Mouse (Mus musculus) megakaryocyte progenitor cell, adult 5-6 weeks (primary cell): ENCODE results near the gene Eif4g1. TPM values are rescaled to one million over a fixed set of nuclear protein-coding genes. Genes with fewer than 3 reads are reported as not detected.

ENCODE experiments used
- ATAC-seq: replicated peaks from 2 replicates; pipeline ENCODE4 v1.8.0; 2016; ENCODE audit warnings: mild to moderate bottlenecking, moderate TSS enrichment, inconsistent platforms; ENCODE audit not compliant: poor library complexity
- total RNA-seq, 2 experiments: library from RNA; stranded (forward) in 1 of 2; stranded (reverse) in 1 of 2; fragments of 157-497, 149-512 nt in 1 of 2; fragments of 200-1000 nt in 1 of 2; gene quantifications; 2 replicates each; pipeline versions ENCODE4 v1.2.3 to v1.2.4; 2015 to 2017

The Eif4g1 gene
- total RNA-seq, 2 experiments from 2014 or later, result 164 to 305 TPM

DNA sequence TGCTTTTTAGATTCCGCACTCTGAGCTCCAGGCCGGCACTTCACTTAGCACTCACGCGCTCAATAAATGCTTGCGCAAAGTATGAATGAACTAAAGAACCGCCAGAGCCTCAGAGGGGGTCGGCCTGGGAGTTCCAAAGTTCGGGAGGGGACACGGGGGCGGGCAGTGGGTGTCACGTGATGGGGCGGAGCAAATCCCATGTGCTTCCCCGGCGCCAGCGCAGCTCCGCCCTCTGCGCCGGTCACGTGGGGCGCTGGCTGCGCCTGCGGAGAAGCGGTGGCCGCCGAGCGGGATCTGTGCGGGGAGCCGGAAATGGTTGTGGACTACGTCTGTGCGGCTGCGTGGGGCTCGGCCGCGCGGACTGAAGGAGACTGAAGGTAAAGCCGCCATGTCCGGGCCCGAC is 4.4 kb downstream of the Eif4g1 start:
- peak; percentile 72 for ATAC-seq

DNA sequence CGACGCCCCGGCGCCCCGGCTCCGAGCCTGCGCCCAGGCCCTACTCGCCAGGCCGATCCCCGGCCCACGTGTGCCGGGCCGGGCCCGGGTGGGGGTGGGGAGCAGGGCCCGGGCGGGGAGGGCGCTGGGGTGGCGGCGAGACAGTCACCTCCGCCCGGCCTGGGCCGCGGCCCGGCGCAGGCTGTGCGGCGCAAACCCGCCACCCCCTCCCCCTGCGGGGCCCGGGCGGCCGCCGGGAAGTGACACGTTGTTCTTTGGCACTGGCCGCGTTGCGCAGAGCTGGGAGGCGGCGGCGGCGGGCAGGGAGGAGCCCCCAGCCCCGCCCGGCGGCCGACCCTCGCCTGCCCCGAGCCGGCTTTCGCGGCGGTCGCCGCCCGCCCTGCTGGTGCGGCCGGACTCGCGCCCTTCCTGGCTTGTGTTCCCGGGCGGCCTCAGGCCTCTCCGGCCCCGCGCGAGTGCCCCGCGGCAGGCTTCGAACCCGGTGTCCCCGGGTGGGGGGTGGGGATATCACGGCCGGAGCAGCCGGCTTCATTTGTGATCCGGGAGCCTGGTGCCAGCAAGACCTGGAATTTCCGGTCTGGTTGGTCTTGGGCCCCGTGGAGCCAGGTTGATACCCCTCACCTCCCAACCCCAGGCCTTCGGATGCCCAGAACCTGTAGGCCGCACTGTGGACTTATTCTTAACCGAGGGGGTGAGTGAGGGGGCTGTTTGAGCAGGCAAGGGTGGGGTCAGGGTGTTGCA is 5.0 kb downstream of the Eif4g1 start:
- ATAC-seq, result peak; percentile 12

DNA sequence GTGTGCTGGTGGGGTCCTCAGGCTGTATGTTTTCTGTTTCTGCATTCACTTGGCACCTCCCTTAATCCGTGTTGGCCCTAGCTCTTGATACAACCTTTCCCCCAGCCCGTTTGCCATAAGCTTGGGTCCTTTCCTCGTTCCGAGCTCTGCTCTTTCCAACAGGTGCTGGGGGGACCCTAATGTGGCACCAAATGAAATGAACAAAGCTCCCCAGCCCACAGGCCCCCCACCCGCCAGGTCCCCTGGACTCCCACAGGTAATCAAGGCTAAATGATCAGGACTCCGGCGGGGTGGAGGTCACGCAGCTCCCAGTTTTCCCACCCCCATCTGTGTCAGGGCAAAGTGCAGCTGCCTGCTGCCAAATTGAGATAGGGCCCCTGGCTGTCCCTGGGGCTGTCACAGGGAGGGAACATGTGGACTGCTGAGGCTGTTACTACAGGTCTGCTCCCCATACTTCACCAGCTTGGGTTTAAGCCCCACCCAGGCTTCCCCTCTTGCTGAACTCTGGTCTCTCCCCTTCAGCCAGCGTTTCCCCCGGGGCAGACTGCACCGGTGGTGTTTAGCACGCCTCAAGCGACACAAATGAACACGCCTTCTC is 5.7 kb downstream of the Eif4g1 start:
- ATAC-seq, result peak; percentile 49

DNA sequence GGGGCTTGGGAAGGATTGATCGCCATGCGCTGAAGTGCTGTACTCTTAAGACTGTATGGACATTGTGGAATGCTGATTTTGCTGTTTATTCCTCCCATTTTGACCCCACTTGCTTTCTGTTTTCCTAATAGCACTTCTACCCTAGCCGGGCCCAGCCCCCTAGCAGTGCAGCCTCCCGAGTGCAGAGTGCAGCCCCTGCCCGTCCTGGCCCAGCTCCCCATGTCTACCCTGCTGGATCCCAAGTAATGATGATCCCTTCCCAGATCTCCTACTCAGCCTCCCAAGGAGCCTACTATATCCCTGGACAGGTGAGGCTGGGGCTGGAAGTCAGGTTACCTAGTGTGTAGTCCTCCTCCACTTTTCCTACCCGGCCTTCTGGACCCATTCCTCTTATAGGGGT is 7.1 kb downstream of the Eif4g1 start:
- no peak for ATAC-seq

DNA sequence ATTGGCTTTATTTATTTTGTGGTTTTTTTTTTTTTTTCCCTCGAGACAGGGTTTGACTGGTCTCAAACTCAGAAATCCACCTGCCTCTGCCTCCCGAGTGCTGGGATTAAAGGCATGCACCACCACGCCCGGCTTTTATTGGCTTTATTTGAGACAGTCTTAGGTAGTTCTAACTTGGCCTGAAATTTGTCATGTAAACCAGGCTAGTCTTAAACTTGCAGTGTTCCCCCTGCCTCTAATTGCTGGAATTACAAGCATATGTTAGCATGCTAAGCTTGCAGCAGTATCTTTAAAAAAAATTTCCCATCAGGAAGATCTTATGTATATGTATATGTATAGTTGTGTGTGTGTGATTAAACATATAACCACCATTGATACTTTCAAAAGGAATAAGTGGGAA is 8.6 kb downstream of the Eif4g1 start:
- no peak for ATAC-seq

DNA sequence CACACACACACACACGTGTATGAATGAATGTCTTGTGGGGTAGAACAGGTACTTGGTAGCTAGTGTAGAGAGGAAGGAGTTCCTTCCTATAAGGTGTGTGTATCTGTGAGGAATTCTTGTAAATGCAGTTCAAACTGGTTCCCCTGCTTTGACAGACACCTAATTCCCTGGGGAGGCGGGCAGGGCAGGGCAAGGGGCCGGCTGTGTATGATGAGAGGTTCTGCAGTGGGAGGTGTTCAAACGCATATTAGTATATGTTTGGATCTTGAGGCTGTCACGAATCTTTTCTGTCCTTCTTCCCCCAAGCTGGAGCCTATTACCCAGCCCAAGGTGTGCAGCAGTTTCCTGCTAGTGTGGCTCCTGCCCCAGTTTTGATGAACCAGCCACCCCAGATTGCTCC is 9.3 kb downstream of the Eif4g1 start:
- no peak for ATAC-seq

DNA sequence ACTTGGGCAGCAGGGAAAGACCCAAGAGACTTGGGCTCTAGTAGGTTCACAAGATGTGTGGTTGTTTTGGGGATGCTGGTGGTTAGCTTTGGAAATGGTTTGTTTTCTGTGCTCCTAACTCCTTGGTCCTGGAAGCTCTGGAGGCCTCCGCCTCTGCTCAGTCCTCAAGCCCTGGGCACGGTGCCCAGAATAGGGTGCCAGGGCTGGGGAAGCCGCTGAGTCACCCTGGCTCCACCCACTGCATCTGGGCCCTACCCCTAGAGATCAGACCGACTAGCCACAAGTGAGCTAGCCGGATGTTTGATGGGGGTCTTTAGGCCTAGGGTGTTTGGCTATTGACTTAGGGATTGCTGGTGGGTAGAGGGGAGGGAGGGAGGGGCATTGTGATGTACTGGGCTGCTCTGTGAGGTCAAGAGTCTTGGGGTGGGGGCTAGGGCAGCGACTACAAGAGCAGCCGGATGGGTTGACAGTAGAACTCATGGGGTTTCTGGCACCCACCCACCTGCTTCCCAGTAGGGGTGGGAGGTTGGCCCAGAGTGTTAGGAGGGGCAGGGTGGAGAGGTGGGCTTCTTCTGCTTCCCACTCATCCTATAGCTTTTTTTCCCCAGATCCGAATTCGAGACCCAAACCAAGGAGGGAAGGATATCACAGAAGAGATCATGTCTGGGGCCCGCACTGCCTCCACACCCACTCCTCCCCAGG is 10.0 kb downstream of the Eif4g1 start:
- ATAC-seq, result peak; percentile 90

DNA sequence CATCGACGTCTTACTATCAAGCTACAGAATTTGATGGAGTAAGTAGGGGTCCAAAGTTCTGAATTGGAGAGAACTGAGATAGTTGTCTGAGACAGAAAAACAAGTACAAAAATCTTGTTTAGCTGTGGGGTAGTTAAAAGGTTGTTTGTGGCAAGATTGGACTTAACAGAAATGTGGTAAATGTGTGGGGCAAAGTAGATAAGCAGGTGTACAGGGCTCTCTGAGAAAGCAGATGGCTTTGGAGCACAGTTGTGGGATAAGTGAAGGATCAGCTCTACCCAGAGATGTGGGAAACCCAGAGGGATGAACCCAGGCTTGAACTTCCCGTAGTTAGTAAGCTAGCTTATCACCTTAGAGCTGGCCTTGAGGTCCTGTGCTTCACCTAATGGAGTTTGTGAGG is 22.7 kb downstream of the Eif4g1 start:
- peak; percentile 32 for ATAC-seq

DNA sequence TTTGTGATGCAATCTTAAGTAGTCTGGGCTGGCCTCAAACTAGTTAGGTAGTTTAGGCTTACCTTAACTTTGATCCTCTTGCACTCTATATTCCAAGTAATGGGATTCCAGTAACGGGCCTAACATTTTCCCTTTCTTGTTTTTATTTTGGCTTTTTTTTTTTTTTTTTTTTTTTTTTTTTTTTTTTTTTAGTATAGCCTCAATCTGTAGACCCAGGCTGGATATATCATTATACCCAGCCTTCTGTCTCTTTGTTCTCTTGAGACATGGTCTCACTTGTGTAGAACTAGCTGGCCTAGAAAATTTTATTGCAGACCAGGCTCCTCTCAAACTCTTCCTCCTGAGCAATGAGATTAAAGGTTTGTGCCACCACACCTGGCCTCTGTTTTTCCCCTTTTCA is 23.5 kb downstream of the Eif4g1 start:
- no peak for ATAC-seq

- no peak for ATAC-seq
Observed at GRCm38 (mm10) chr16:20692241-20692965, 24.3 kb downstream of the Eif4g1 start.

GRCm38 (mm10) chr16:20693111-20693701 is 25.1 kb downstream of the Eif4g1 start, which contains the start of gene Fam131a:
Gene Fam131a (plus strand): TSS chr16:20693241.
- peak; percentile 82 for ATAC-seq

GRCm38 (mm10) chr16:20694781-20695180 is 26.7 kb downstream of the Eif4g1 start:
- peak; percentile 28; the same call in 1 of the 2 replicates for ATAC-seq

- ATAC-seq, result no peak
Observed at GRCm38 (mm10) chr16:20695622-20696323, 27.7 kb downstream of the Eif4g1 start.

GRCm38 (mm10) chr16:20699266-20699665 is 31.2 kb downstream of the Eif4g1 start:
- ATAC-seq, result no peak

DNA sequence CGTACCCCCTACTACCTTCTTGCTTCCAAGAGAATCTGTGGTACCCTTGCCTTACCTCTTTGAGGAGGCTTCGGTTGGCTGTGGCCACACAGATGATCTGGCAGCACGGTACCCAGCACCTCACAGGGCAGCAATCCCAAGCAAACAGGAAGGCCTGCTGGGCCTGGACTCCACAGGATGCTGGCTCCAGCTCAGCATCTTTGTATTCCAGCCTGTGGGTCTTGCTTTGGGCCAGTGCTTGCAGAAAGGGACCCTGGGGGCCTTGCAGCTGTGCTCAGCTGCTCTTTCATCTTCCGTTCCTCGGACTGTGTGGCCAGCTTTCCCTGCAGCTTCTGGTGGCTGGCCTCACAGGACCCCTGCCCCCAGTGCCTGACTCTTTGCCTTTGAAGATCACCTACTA is 31.9 kb downstream of the Eif4g1 start:
- ATAC-seq, result no peak

DNA sequence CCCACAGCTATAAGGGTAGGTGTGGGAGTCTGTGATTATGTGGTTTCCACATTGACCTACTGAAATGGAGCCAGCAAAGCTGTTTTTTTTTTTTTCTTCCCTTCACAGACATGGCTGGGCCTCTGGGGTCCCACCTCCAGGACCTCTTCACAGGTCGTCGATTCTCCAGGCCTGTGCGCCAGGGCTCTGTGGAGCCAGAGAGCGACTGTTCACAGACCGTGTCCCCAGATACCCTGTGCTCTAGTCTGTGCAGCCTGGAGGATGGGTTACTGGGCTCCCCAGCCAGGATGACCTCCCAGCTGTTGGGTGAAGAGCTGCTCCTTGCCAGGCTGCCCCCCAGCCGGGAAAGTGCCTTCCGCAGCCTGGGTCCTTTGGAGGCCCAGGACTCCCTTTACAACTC is 33.2 kb downstream of the Eif4g1 start:
- ATAC-seq, result no peak

GRCm38 (mm10) chr16:20701729-20702521 is 33.8 kb downstream of the Eif4g1 start:
- no peak for ATAC-seq

- peak; percentile 82 for ATAC-seq
Observed at GRCm38 (mm10) chr16:20702522-20702893, 34.4 kb downstream of the Eif4g1 start.

DNA sequence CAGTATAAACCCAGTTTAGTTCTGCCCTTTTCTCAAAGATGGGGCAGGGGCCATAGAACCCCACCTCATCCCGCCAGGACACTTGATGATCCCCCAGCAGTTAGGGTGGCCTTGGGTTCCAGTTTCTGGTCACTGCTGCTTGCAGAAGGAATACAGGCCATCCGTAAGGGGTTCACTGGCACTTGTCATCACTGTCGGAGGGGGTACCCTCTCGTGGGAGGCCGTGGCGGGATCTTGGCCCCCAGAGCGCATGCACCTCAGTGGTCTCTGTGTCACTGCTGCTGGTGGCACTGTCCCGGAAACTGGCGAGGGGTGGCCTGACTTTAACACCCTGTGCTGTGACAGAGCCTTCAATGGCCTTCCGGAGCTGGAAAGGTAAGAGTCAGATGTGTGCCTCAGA is 35.0 kb downstream of the Eif4g1 start:
- ATAC-seq, result no peak
